Mouse (Mus musculus) layer of hippocampus, postnatal 36 days (tissue): ENCODE measurements at regions not wholly inside any gene's neighbourhood (a gene's known extent, or its start where the extent isn't known, plus 50 kb on each side); places are given as distances from the start of the nearest gene placed in this dataset.

Experiments
- DNase-seq, 2 experiments: peaks; one replicate each; pipeline ENCODE4 v3.0.0; 2022

- DNase-seq: no peak
Measured at GRCm38 (mm10) chr14:120831397-120831796, 79.6 kb upstream of the Ipo5 start.

GRCm38 (mm10) chr14:120831847-120832613, 79.0 kb upstream of the Ipo5 start:
- DNase-seq: peak; percentile 87 to 88

GRCm38 (mm10) chr14:120834821-120835220, 76.2 kb upstream of the Ipo5 start:
- no peak for DNase-seq

GRCm38 (mm10) chr14:120835758-120836157, 75.3 kb upstream of the Ipo5 start:
- no peak for DNase-seq

GRCm38 (mm10) chr14:120836535-120837316, 74.3 kb upstream of the Ipo5 start:
- DNase-seq: no peak

GRCm38 (mm10) chr14:120840900-120841299, 70.1 kb upstream of the Ipo5 start:
- no peak for DNase-seq

GRCm38 (mm10) chr14:120841311-120841710, 69.7 kb upstream of the Ipo5 start:
- no peak for DNase-seq

GRCm38 (mm10) chr14:120845172-120845571, 65.9 kb upstream of the Ipo5 start:
- no peak for DNase-seq

- DNase-seq: no peak
Measured at GRCm38 (mm10) chr14:120846073-120846850, 64.8 kb upstream of the Ipo5 start.

- DNase-seq: no peak
Measured at GRCm38 (mm10) chr14:120847006-120847405, 64.0 kb upstream of the Ipo5 start.

GRCm38 (mm10) chr14:120848083-120848951, 62.7 kb upstream of the Ipo5 start:
- no peak for DNase-seq

GRCm38 (mm10) chr14:120849159-120849558, 61.9 kb upstream of the Ipo5 start:
- no peak for DNase-seq

- DNase-seq: no peak
Measured at GRCm38 (mm10) chr14:120853643-120854042, 57.4 kb upstream of the Ipo5 start.

GRCm38 (mm10) chr14:120854559-120854958, 56.5 kb upstream of the Ipo5 start:
- no peak for DNase-seq

- DNase-seq: peak; percentile 50 to 54
Measured at GRCm38 (mm10) chr14:120855181-120855580, 55.8 kb upstream of the Ipo5 start.
